Mouse (Mus musculus) kidney, embryonic 14.5 days (tissue): Measurements from ENCODE around the gene Mrpl46. TPM values are rescaled to one million over a fixed set of nuclear protein-coding genes. Genes with fewer than 3 reads are reported as not detected.

Source experiments
- ATAC-seq: fragments of 200-750 bp; cut with Nextera tagmentation; 2 replicates; pipeline ENCODE4 v1.8.0; 2017; ENCODE audit warnings: moderate number of reproducible peaks, mild to moderate bottlenecking, moderate TSS enrichment, moderate library complexity; ENCODE audit not compliant: low FRiP score, low TSS enrichment
- H3K27ac ChIP-seq: fragments of 300-500 bp; sonication (generic); 2 replicates; pipeline ENCODE4 v1.5.1; 2014; ENCODE audit warnings: low read depth, mild to moderate bottlenecking, low read length, moderate library complexity, mixed read lengths
- H3K27me3 ChIP-seq: fragments of 300-500 bp; sonication (generic); 2 replicates; pipeline ENCODE4 v1.6.1; 2014; ENCODE audit warnings: mild to moderate bottlenecking, low read length; ENCODE audit not compliant: control insufficient read depth, insufficient read depth
- H3K36me3 ChIP-seq: fragments of 300-500 bp; sonication (generic); 2 replicates; pipeline ENCODE4 v1.6.1; 2014; ENCODE audit warnings: low read length, mixed read lengths; ENCODE audit not compliant: control insufficient read depth, insufficient read depth
- H3K4me1 ChIP-seq: fragments of 300-500 bp; sonication (generic); 2 replicates; pipeline ENCODE4 v1.6.1; 2014; ENCODE audit warnings: low read length, mixed read lengths; ENCODE audit not compliant: control insufficient read depth, insufficient read depth
- H3K4me2 ChIP-seq: fragments of 300-500 bp; sonication (generic); replicated peaks from 2 replicates; pipeline ENCODE4 v1.6.1; 2014; ENCODE audit warnings: low read depth, mild to moderate bottlenecking, low read length
- H3K4me3 ChIP-seq: fragments of 300-500 bp; sonication (generic); 2 replicates; pipeline ENCODE4 v1.5.1; 2014; ENCODE audit warnings: mild to moderate bottlenecking, low read length
- H3K9ac ChIP-seq: fragments of 300-500 bp; sonication (generic); 2 replicates; pipeline ENCODE4 v1.6.1; 2014; ENCODE audit warnings: low read depth, mild to moderate bottlenecking, low read length, moderate library complexity
- H3K9me3 ChIP-seq: fragments of 300-500 bp; sonication (generic); 2 replicates; pipeline ENCODE4 v1.6.1; 2016; ENCODE audit warnings: low read length; ENCODE audit not compliant: control insufficient read depth
- WGBS: fragments of 180-500 bp; shearing (Covaris S2); extraction: QIAGEN DNeasy Blood & Tissue Kit; methylation state at CpG from one replicate; pipeline ENCODE4 v1.1.7; 2014; 5-methylcytosine and 5-hydroxymethylcytosine counted together
- polyA plus RNA-seq: library from polyadenylated mRNA; unstranded; fragments of >200 nt; fragmentation: Nextera tagmentation; extraction: Ambion mirVana; gene quantifications from 2 replicates; pipeline ENCODE4 v1.2.1, GENCODE M21; 2014

Mrpl46 gene
- polyA plus RNA-seq = 71.8 and 85.4 TPM in 2 replicates

DNA sequence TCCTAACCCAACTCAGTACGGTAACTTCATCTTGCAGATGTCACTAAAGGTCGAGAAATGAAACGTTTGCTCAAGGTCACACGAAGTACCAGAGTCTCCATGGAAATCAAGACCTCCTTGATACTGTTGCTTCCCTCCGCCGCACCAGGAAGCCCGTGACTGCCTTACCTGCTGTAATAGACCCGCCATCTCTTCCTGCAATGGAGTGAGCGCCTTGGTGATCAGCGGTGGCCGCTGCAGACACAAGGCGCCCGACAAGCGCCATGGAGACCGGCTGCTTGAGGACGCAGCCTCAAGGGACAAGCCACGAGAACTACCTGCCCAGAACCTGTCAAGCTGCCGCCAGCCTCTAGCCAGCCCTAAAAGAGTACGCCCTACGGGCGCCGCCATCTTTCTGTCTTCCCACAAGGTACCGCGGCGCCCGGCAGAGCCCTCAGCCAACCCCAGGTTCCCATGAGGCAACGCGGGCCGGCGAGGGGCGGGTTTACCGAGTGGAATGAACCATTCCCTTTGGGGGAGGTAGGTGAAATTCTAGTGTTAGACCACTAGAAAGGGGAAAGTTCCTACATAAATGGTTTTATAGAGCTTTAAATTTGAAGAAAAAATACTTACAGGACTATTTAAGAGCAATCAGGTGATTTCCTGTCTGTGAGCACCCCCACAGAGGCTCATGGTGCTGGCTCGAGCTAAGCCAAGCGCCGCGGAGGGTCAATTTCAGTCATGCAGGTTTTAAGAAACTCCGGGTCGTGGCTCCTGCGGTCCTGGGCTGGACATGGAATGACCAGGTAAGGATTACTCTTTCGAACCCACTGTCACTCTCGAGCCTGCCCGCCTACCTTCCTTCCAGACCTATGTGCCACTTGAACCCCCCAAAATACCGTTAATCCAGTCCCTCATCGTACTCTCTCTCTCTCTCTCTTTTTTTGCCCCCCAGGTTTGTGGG is at the start of gene Mrpl46, which contains the start of gene Mrps11:
TSS of gene Mrpl46 (minus strand) at position 893 of the 943 bp plus-strand sequence.
TSS of gene Mrps11 (plus strand) at position 481 of the 943 bp plus-strand sequence.
- Histone ChIP-seq H3K36me3 (peaks cover 29% of the 10 kb centered on the region), H3K4me3 (peak within 1 kb of the TSS; percentile 97), H3K27ac (no peak within 1 kb of the TSS), H3K4me2 (peak within 1 kb of the TSS; percentile 73), H3K9ac (peak within 1 kb of the TSS; percentile 84), H3K27me3 (no peaks in the 10 kb centered on the region), H3K9me3 (no peaks in the 10 kb centered on the region), H3K4me1 (peaks cover 12% of the 10 kb centered on the region)
- under 1% methylated on average over 44 of the region's 44 CpGs for WGBS
- ATAC-seq = peak; percentile 99

DNA sequence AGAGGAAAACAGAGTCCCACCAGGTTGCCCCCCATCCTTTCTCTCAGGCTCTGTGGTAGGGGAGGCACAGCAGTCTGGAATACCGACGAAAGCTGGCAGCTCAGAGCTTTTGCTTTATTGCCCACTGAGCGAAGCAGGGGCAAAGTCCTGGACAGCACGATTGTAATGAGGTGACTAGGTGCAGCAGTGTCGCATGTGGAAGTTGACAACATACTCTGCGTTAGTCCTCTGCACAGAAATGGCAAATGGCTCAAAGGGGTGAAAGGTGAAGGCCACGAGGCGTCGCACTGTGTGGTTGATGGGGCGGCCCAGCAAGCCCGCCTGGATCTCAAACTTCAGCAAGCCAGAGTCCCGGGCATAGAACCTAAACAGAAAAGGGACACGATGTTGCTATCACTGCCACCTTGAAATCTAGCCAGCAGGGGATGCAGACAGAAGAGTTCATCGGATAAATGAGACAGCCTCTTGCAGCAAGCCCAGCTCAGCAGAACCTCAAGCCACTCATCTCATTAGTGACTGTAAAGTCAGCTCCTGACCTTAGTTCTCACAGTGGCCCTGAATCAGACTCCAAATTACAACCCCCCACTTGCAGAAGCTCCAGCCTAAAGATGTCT is 44.5 kb upstream of the Mrpl46 start:
- 42% methylated on average over 14 of the region's 14 CpGs for WGBS
- no peak for ATAC-seq
- H3K36me3 ChIP-seq = peaks cover 32% of the 10 kb centered on the region
- H3K9ac ChIP-seq = no peak overlapping the region
- no peaks in the 10 kb centered on the region for H3K4me1 ChIP-seq
- no peak overlapping the region for H3K4me2 ChIP-seq
- H3K9me3 ChIP-seq = no peaks in the 10 kb centered on the region
- no peaks in the 10 kb centered on the region for H3K27me3 ChIP-seq
- no peak overlapping the region for H3K4me3 ChIP-seq
- no peak overlapping the region for H3K27ac ChIP-seq

DNA sequence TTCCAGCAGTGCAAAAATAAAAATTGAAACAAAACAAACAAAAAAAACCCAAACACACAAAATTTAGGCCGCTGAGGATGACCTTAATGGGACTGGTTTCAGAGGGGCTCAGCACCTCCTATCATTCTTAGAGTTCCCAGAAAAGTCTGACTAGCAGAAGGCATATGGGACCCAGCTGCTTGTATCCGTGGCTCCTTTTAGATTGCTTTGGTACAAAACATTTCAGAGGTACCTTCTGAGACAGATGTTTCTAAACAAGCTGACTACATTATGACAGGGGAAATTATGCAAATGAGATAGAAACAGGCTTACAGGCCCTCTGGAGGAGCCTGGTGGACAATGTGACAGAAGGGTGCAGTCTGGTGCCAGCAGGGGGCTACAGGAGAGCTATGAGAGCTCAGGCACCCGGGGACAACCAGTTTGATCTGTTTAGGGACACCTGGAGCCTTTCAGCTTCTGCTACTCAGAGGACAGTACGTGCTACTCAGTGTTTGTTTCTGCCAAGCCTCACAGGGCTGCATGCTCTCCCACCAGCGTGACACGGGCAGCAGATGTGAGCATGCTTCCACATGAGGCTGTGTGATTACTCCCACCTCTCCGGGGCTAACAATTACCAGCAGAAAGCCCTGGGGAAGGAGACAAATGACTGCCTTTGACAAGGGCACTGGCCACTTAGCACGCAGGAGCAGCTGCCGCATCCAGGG is 43.5 kb upstream of the Mrpl46 start:
- Histone ChIP-seq H3K9me3 (no peaks in the 10 kb centered on the region), H3K27me3 (no peaks in the 10 kb centered on the region), H3K4me1 (no peaks in the 10 kb centered on the region), H3K4me3 (no peak overlapping the region), H3K27ac (no peak overlapping the region), H3K36me3 (peaks cover 32% of the 10 kb centered on the region), H3K9ac (no peak overlapping the region), H3K4me2 (no peak overlapping the region)
- peak; percentile 55; the same call in 1 of the 2 replicates for ATAC-seq
- 23% methylated on average over 9 of the region's 9 CpGs for WGBS

DNA sequence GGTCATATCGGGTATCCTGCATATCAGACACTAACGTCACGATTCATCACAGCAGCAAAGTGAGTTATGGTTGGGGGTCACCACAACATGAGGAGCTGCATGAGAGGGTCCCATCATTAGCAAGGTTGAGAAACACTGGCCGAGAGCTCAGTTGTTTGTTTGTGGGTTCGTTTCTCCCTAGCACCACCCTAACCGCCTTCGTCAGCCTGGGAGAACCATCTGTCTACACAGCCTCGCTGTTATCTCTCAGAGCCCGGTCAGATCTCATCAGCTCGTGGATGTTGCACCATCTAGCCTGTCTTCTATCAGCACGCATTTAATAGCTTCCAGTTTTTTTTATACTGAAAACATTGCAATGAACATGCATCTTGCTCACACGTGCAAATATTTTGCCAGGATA is 35.0 kb upstream of the Mrpl46 start:
- no peak for ATAC-seq
- Histone ChIP-seq H3K9me3 (no peaks in the 10 kb centered on the region), H3K4me1 (no peaks in the 10 kb centered on the region), H3K9ac (no peak overlapping the region), H3K36me3 (no peaks in the 10 kb centered on the region; the same call in 1 of the 2 replicates), H3K4me3 (no peak overlapping the region), H3K27me3 (no peaks in the 10 kb centered on the region), H3K4me2 (no peak overlapping the region), H3K27ac (no peak overlapping the region)
- 79% methylated on average over 12 of the region's 12 CpGs for WGBS

DNA sequence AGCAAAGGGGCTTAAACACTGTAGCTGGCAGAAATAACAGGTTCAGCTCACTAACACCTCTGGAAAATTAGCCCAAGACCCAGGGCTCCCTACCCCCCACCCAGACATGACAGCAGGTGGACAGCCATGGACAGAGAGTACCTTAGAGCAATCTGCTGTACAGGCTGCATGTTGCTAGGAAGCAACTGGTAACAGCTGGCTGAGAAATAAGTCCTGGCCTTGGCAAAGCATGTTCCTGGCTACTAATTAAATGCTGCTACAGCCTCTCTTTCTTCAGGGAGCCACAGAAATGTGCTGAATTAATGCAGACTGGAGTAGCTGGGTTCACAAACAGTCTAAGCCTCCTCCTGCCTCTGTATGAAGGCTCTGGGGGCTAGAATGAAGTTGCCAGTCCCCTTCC is 31.4 kb upstream of the Mrpl46 start:
- no peaks in the 10 kb centered on the region for H3K36me3 ChIP-seq
- ATAC-seq = no peak
- H3K9ac ChIP-seq = no peak overlapping the region
- H3K4me3 ChIP-seq = no peak overlapping the region
- no peaks in the 10 kb centered on the region for H3K27me3 ChIP-seq
- no peaks in the 10 kb centered on the region for H3K4me1 ChIP-seq
- no peaks in the 10 kb centered on the region for H3K9me3 ChIP-seq
- no peak overlapping the region for H3K27ac ChIP-seq
- no peak overlapping the region for H3K4me2 ChIP-seq

DNA sequence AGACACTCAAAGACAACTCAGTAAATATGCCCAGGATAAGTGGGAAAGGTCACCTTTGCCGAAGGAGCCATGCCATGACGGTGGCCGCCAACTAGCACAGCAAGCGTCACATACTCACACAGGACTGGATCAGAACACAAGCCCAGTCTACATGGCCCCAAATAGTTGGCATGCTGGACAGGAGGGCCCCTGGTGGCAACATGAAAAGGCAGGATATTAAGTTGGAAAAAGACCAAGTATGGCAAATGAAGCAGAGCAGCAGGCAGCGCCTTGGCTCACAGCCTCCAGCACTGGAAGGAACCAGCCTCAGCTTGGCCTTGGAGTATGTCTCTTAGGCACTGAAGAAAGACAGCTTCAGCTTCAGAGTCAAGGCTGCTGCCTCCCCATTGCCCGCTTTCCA is 30.5 kb upstream of the Mrpl46 start:
- H3K9me3 ChIP-seq = no peaks in the 10 kb centered on the region
- no peaks in the 10 kb centered on the region for H3K36me3 ChIP-seq
- H3K27me3 ChIP-seq = no peaks in the 10 kb centered on the region
- ATAC-seq = no peak
- H3K4me2 ChIP-seq = no peak overlapping the region
- no peak overlapping the region; the same call in 1 of the 2 replicates for H3K9ac ChIP-seq
- H3K27ac ChIP-seq = no peak overlapping the region
- H3K4me3 ChIP-seq = no peak overlapping the region
- H3K4me1 ChIP-seq = no peaks in the 10 kb centered on the region
- WGBS = 89% methylated on average over 6 of the region's 6 CpGs

DNA sequence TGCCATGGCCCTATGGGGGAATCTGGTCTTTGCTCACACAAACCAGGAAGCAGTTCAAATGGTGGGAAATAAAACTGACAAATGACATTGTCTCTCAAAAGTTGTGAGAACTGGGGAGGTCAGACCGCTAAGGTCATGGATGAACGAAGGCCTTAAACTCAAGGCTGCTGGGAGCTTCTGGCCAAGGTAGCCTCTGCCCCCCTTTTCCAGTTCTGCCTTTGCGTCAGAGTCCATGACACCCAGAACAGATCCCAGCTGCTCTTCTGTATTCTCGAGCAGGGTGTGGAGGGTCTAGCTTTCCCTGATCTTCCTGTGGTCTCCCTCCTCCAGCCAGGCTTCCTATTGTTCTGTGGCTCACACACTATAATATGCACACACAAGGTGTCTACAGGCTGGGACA is 23.9 kb upstream of the Mrpl46 start:
- H3K4me3 ChIP-seq = no peak overlapping the region
- no peak overlapping the region for H3K27ac ChIP-seq
- 0 out of 2 replicates have a peak, but pooled peaks have one; percentile 68 for ATAC-seq
- H3K36me3 ChIP-seq = no peaks in the 10 kb centered on the region
- no peak overlapping the region for H3K4me2 ChIP-seq
- no peaks in the 10 kb centered on the region for H3K27me3 ChIP-seq
- no peak overlapping the region for H3K9ac ChIP-seq
- no peaks in the 10 kb centered on the region for H3K9me3 ChIP-seq
- 0 out of 2 replicates have a peak, but pooled peaks cover 5% of the 10 kb centered on the region for H3K4me1 ChIP-seq
- 27% methylated on average over 4 of the region's 4 CpGs for WGBS

DNA sequence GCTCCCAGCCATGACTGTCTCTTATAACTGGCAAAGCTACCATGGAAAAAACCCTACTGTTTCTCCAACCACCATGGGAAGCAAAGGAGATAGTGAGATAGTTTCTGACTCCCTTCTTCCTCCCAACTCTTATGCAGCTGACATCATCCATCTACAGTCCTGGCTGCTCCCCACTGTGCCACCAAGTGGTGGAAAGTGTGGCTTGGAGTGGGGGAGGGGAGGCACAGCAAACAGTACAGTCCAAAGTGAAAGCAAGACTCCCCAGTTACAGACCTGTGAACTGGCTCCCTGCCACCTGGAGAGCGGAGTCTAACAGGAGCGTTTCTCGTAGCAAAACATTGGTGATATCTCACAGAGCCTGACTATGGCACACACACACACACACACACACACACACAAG is 20.5 kb upstream of the Mrpl46 start:
- Histone ChIP-seq H3K9me3 (no peaks in the 10 kb centered on the region), H3K4me2 (no peak overlapping the region), H3K4me3 (no peak overlapping the region), H3K27ac (no peak overlapping the region), H3K4me1 (0 out of 2 replicates have a peak, but pooled peaks cover 5% of the 10 kb centered on the region), H3K36me3 (no peaks in the 10 kb centered on the region), H3K27me3 (no peaks in the 10 kb centered on the region), H3K9ac (no peak overlapping the region)
- no peak for ATAC-seq
- WGBS = 92% methylated on average over 3 of the region's 3 CpGs
